In the genomic region with DNA sequence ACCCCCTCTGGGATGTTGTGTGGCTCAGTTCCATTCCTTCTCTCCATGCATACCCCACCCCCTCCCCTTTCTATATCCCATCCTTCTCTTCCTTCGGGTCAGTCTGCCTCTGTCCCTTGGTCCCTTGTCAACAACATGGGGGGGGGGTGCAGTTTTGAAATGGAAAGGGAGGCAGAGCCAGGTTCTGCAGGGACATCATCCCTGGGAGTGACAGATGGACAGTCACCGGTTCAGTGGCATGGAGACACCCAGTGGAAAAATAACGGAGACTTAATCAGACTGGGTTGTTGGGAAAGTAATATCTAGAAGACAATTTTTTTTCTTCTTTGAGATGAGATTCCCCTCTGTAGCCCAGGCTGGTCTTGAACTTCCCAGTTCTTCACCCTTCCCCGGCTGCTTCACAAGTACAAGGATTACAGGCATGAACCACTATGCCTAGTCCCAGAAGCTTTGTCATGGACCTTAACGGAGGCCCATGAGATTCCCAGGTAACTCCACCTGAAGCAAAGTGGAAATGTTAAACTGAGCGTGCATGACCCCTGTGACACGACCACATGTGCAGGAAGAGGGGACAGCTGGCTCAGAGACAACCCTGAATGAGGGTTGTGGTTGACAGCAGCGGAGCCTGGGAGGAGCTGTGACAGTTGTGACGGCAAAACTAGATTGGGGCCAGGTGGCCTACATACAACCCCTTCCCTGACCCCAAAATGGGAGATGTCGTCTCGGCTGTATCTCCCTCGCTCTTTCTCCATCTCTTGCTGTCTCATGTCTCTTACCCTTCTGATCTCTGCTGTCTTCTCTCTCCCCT, we compare ENCODE assay signal across 8 mouse cellular contexts. TPM values are rescaled to one million over a fixed set of nuclear protein-coding genes. Genes with fewer than 3 reads are reported as not detected.
DNase-seq lines count a peak whose midpoint lies in the region; ATAC-seq and TF ChIP-seq lines count a peak whose summit lies in the region.

No protein-coding gene starts in this region.

- no peak for TF ChIP-seq CTCF in gastrocnemius, adult 2 months (IDR thresholded peaks at IDR 0.05)

- no peak for DNase-seq in gastrocnemius, adult 2 months
- DNase-seq in gastrocnemius, postnatal 14 days: no peak
- peak; percentile 21 for DNase-seq in 416B (ENCODE audit: low read depth)
- peak; percentile 57 for DNase-seq in forebrain, embryonic 11.5 days (ENCODE audit: low spot score)
- no peak for DNase-seq in midbrain, embryonic 10.5 days (ENCODE audit: low spot score)
- no peak for DNase-seq in Muller cell, postnatal 12 days (ENCODE audit: inconsistent ontology term)
- DNase-seq in spleen, adult 12 weeks (ENCODE audit: low spot score): no peak
- no peak for DNase-seq in gastrocnemius, postnatal 10 days

- H3K4me2 ChIP-seq in forebrain, embryonic 11.5 days (ENCODE audit: low read depth, low read length, severe bottlenecking): peak overlapping the region; percentile 49; the same call in 1 of the 2 replicates

- peak overlapping the region; percentile 16; the same call in 1 of the 2 replicates for H3K9ac ChIP-seq in forebrain, embryonic 11.5 days (ENCODE audit: low read length)

- H3K9me3 ChIP-seq in forebrain, embryonic 11.5 days (ENCODE audit: control insufficient read depth, low read length): no peaks in the 10 kb centered on the region
- H3K9me3 ChIP-seq in midbrain, embryonic 10.5 days (replicated peaks): no peaks in the 10 kb centered on the region

- intact Hi-C loops in gastrocnemius, adult 2 months (cut with DNase I): no loop called here
- intact Hi-C loops in gastrocnemius, postnatal 14 days (cut with DNase I; ENCODE audit: low total_unique reads): no loop called here

- ATAC-seq in forebrain, embryonic 11.5 days (replicated peaks; ENCODE audit: low FRiP score): no peak

- peak overlapping the region; percentile 96; the same call in 1 of the 2 replicates for H3K27ac ChIP-seq in gastrocnemius, adult 2 months
- H3K27ac ChIP-seq in forebrain, embryonic 11.5 days (ENCODE audit: low read depth, low read length): no peak overlapping the region
- 0 out of 2 replicates have a peak overlapping the region, but pooled peaks have one; percentile 94 for H3K27ac ChIP-seq in midbrain, embryonic 10.5 days (replicated peaks)

- H3K27me3 ChIP-seq in forebrain, embryonic 11.5 days (ENCODE audit: control insufficient read depth, insufficient read depth, low read length): peaks cover 26% of the 10 kb centered on the region
- H3K27me3 ChIP-seq in midbrain, embryonic 10.5 days (ENCODE audit: low read depth, poor library complexity, severe bottlenecking): peaks cover 59% of the 10 kb centered on the region

- peaks cover 28% of the 10 kb centered on the region for H3K4me1 ChIP-seq in forebrain, embryonic 11.5 days (replicated peaks; ENCODE audit: control insufficient read depth, insufficient read depth, low read length)
- peaks cover 74% of the 10 kb centered on the region for H3K4me1 ChIP-seq in midbrain, embryonic 10.5 days

- 13% methylated on average over 12 of the region's 12 CpGs for WGBS in forebrain, embryonic 11.5 days
- WGBS in midbrain, embryonic 10.5 days: 14% methylated on average over 12 of the region's 12 CpGs

- peak overlapping the region; percentile 94 for H3K4me3 ChIP-seq in gastrocnemius, adult 2 months
- H3K4me3 ChIP-seq in forebrain, embryonic 11.5 days (ENCODE audit: low read depth, low read length): peak overlapping the region; percentile 22
- peak overlapping the region; percentile 64 for H3K4me3 ChIP-seq in midbrain, embryonic 10.5 days

- H3K36me3 ChIP-seq in forebrain, embryonic 11.5 days (ENCODE audit: control insufficient read depth, insufficient read depth, low read length): no peaks in the 10 kb centered on the region; the same call in 1 of the 2 replicates
- peaks cover 8% of the 10 kb centered on the region for H3K36me3 ChIP-seq in midbrain, embryonic 10.5 days

RNA-seq across cellular contexts. Expression of a gene that starts 0.7 kb away (rescaled TPM):
- under 1 TPM; 0.28 to 0.36 TPM for total RNA-seq in gastrocnemius, adult 2 months (2021)
- total RNA-seq in gastrocnemius, postnatal 14 days (2021): under 1 TPM; 0.27 to 0.47 TPM
- 2.4 and 2.7 TPM in 2 replicates for polyA plus RNA-seq in forebrain, embryonic 11.5 days (2014; fragmentation: Nextera tagmentation; extraction: Ambion mirVana)
- 0.54 and 1.2 TPM in 2 replicates for polyA plus RNA-seq in midbrain, embryonic 10.5 days (2016; fragmentation: Nextera tagmentation; extraction: Ambion mirVana)
- under 1 TPM; 0.61 to 0.63 TPM for total RNA-seq in gastrocnemius, postnatal 10 days (2021)

RNA-seq across cellular contexts. Expression of a gene that starts 1.7 kb away (rescaled TPM):
- 10 to 100 TPM; 40.5 to 42.2 TPM for total RNA-seq in gastrocnemius, adult 2 months (2021)
- 10 to 100 TPM; 35.7 to 38.9 TPM for total RNA-seq in gastrocnemius, postnatal 14 days (2021)
- polyA plus RNA-seq in forebrain, embryonic 11.5 days (2014; fragmentation: Nextera tagmentation; extraction: Ambion mirVana): 26.4 and 29.0 TPM in 2 replicates
- polyA plus RNA-seq in midbrain, embryonic 10.5 days (2016; fragmentation: Nextera tagmentation; extraction: Ambion mirVana): 22.5 and 23.6 TPM in 2 replicates
- total RNA-seq in gastrocnemius, postnatal 10 days (2021): 10 to 100 TPM; 32.6 to 33.7 TPM

RNA-seq across cellular contexts. Expression of a gene that starts 14.2 kb away (rescaled TPM):
- total RNA-seq in gastrocnemius, adult 2 months (2021): 1 to 10 TPM; 1.5 to 1.9 TPM
- 10 to 100 TPM in 1 of 2 experiments, 1 to 10 TPM in 1; 5.4 to 11.1 TPM for total RNA-seq in gastrocnemius, postnatal 14 days (2021)
- 1.6 and 2.3 TPM in 2 replicates for polyA plus RNA-seq in forebrain, embryonic 11.5 days (2014; fragmentation: Nextera tagmentation; extraction: Ambion mirVana)
- 4.3 TPM in 2 replicates for polyA plus RNA-seq in midbrain, embryonic 10.5 days (2016; fragmentation: Nextera tagmentation; extraction: Ambion mirVana)
- 10 to 100 TPM; 13.8 to 15.2 TPM for total RNA-seq in gastrocnemius, postnatal 10 days (2021)

RNA-seq across cellular contexts. Expression of a gene that starts 14.6 kb away (rescaled TPM):
- total RNA-seq in gastrocnemius, adult 2 months (2021): 1 to 10 TPM; 4.5 to 9.3 TPM
- 1 to 10 TPM; 4.6 to 6.4 TPM for total RNA-seq in gastrocnemius, postnatal 14 days (2021)
- 14.5 and 18.2 TPM in 2 replicates for polyA plus RNA-seq in forebrain, embryonic 11.5 days (2014; fragmentation: Nextera tagmentation; extraction: Ambion mirVana)
- polyA plus RNA-seq in midbrain, embryonic 10.5 days (2016; fragmentation: Nextera tagmentation; extraction: Ambion mirVana): 16.8 and 18.9 TPM in 2 replicates
- 1 to 10 TPM; 4.5 to 4.7 TPM for total RNA-seq in gastrocnemius, postnatal 10 days (2021)

RNA-seq across cellular contexts. Expression of a gene that starts 16.9 kb away (rescaled TPM):
- 1 to 10 TPM; 7.1 to 9.1 TPM for total RNA-seq in gastrocnemius, adult 2 months (2021)
- total RNA-seq in gastrocnemius, postnatal 14 days (2021): 10 to 100 TPM in 1 of 2 experiments, 1 to 10 TPM in 1; 8.9 to 11.0 TPM
- polyA plus RNA-seq in forebrain, embryonic 11.5 days (2014; fragmentation: Nextera tagmentation; extraction: Ambion mirVana): 79.5 and 82.9 TPM in 2 replicates
- 111 and 123 TPM in 2 replicates for polyA plus RNA-seq in midbrain, embryonic 10.5 days (2016; fragmentation: Nextera tagmentation; extraction: Ambion mirVana)
- total RNA-seq in gastrocnemius, postnatal 10 days (2021): 10 to 100 TPM; 12.7 to 14.4 TPM

Comparison
In these comparisons a context has a peak if more than half of its experiments do, and no peak if none do; other contexts are left out.
1. DNase-seq: peak in 416B (single experiment) and forebrain, embryonic 11.5 days (single experiment); none in gastrocnemius, adult 2 months (single experiment), gastrocnemius, postnatal 14 days (single experiment), midbrain, embryonic 10.5 days (single experiment), Muller cell, postnatal 12 days (single experiment), spleen, adult 12 weeks (single experiment) and gastrocnemius, postnatal 10 days (single experiment).
2. H3K4me3 ChIP-seq: peak in every context shown above with its lines; median percentile 94 in gastrocnemius, adult 2 months; 64 in midbrain, embryonic 10.5 days; 22 in forebrain, embryonic 11.5 days.